Mouse (Mus musculus) thymus, adult 2 months (tissue): ENCODE results near the gene Tnfrsf19.

Source experiments
- CTCF ChIP-seq: fragments of 200-500 bp; IDR thresholded peaks from 2 replicates; pipeline ENCODE4 v1.5.1; 2012; ENCODE audit warnings: mild to moderate bottlenecking, control low read depth, low read length, moderate library complexity, borderline replicate concordance; ENCODE audit not compliant: control insufficient read depth, poor library complexity, insufficient read depth; ENCODE audit errors: extremely low read depth
- POLR2A ChIP-seq: fragments of 200-500 bp; IDR thresholded peaks from 2 replicates; pipeline ENCODE4 v1.6.1; 2012; ENCODE audit warnings: mild to moderate bottlenecking, low read length, control low read depth, moderate library complexity; ENCODE audit not compliant: control insufficient read depth, poor library complexity, insufficient read depth; ENCODE audit errors: extremely low read depth

GRCm38 (mm10) chr14:60957611-60958157 lies 88.6 kb downstream of the Tnfrsf19 start:
- no peak for TF ChIP-seq CTCF
- TF ChIP-seq POLR2A: no peak
